Mouse (Mus musculus) splenic B cell, adult 2 months (primary cell): ENCODE measurements around the gene Grik1.

Source experiments
- DNase-seq: peaks from one replicate; pipeline ENCODE4 v3.0.0-alpha.2; 2011; ENCODE audit warnings: low read depth, low spot score
- H3K27me3 ChIP-seq: 2 replicates; pipeline ENCODE4 v1.6.1; 2012; ENCODE audit warnings: mild to moderate bottlenecking, low read length, moderate library complexity, mixed read lengths; ENCODE audit not compliant: control insufficient read depth, poor library complexity, insufficient read depth, severe bottlenecking
- H3K36me3 ChIP-seq: 2 replicates; pipeline ENCODE4 v1.6.1; 2012; ENCODE audit warnings: mild to moderate bottlenecking, low read length, moderate library complexity, mixed read lengths; ENCODE audit not compliant: control insufficient read depth, poor library complexity, insufficient read depth, severe bottlenecking

Grik1 gene

DNA sequence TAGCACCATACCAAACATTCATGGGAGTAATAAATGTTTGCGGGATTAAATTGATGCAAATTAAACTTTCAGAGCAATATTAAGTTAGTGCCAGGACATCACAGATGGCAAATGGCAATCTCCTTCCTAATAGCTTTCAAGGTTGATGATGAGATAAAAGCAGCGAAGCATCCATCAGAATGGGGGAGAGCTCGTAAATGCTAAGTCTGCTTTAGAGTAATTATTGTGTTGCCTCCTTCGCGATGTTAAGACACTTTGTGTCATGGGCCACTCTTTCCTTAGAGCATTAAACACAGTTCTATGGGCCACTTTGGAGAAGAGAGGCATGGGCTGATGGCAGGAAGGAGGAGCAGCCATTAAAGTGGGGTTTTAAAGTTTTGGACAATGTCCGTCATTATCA lies 86.1 kb downstream of the Grik1 start:
- Histone ChIP-seq H3K27me3 (no peaks in the 10 kb centered on the region), H3K36me3 (no peaks in the 10 kb centered on the region)
- no peak for DNase-seq

DNA sequence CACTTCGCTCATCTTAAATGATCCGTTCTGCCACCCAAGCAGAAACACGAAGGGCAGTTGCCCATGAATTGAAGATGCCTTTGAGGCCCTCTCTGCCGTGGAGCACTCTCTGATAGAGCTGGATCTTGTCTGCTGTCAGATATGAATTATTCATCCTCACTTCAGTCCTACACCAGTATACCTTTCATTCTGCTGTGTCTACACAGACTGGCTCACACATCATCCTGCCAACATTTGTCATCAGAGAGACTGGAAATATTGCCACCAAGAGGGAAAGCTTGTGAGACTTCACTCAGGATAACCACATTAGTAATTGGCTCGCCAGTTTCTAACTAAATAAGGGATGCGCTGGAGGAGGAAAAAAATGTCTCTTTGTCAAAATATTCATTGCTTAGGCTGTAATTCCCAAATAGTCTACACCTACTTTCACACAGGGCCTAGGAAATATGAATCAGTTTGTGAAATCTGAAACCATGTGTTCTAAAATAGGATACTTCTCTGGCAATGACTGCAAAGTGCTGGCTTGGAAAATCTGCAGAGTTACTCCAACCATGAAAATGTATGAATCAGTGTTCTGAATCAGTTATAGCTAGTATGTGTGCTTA lies 102.5 kb downstream of the Grik1 start:
- Histone ChIP-seq H3K36me3 (no peaks in the 10 kb centered on the region), H3K27me3 (no peaks in the 10 kb centered on the region)
- no peak for DNase-seq

- H3K27me3 ChIP-seq: no peaks in the 10 kb centered on the region
- no peaks in the 10 kb centered on the region for H3K36me3 ChIP-seq
- no peak for DNase-seq
These were observed 111.3 kb downstream of the Grik1 start for GRCm38 (mm10) chr16:88178813-88179212.

- Histone ChIP-seq H3K36me3 (no peaks in the 10 kb centered on the region), H3K27me3 (no peaks in the 10 kb centered on the region)
- no peak for DNase-seq
These were observed 112.7 kb downstream of the Grik1 start for GRCm38 (mm10) chr16:88177364-88177763.

GRCm38 (mm10) chr16:88174083-88174721 lies 115.9 kb downstream of the Grik1 start:
- no peaks in the 10 kb centered on the region for H3K27me3 ChIP-seq
- no peaks in the 10 kb centered on the region for H3K36me3 ChIP-seq
- DNase-seq: no peak

GRCm38 (mm10) chr16:88166547-88166946 lies 123.5 kb downstream of the Grik1 start:
- Histone ChIP-seq H3K27me3 (no peaks in the 10 kb centered on the region), H3K36me3 (no peaks in the 10 kb centered on the region)
- no peak for DNase-seq

- Histone ChIP-seq H3K36me3 (no peaks in the 10 kb centered on the region), H3K27me3 (no peaks in the 10 kb centered on the region)
- DNase-seq: no peak
These were observed 147.5 kb downstream of the Grik1 start for GRCm38 (mm10) chr16:88142574-88142973.

DNA sequence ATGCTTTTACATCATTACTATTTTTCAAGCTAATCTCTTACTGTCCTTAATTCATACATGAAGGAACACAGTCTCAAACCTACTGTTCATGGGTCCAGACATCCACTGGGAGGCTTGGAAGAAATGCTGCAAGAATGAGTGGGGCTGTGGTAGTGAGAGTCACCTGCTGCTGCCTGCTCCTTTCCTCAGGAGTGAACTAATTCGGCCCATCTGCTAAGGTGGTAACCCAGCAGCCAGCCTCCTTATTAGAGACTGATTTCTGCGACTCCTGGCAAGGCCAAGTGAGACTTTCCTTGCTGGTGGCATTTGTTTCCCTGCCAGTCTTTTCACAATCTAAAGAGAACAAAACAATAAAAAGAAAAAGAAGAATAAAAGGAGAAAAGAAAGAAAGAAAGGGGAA lies 147.9 kb downstream of the Grik1 start:
- DNase-seq: no peak
- Histone ChIP-seq H3K27me3 (no peaks in the 10 kb centered on the region), H3K36me3 (no peaks in the 10 kb centered on the region)

GRCm38 (mm10) chr16:88141594-88141993 lies 148.5 kb downstream of the Grik1 start:
- H3K27me3 ChIP-seq: no peaks in the 10 kb centered on the region
- no peaks in the 10 kb centered on the region for H3K36me3 ChIP-seq
- no peak for DNase-seq

GRCm38 (mm10) chr16:88138913-88139312 lies 151.2 kb downstream of the Grik1 start:
- no peaks in the 10 kb centered on the region for H3K27me3 ChIP-seq
- H3K36me3 ChIP-seq: no peaks in the 10 kb centered on the region
- DNase-seq: no peak

DNA sequence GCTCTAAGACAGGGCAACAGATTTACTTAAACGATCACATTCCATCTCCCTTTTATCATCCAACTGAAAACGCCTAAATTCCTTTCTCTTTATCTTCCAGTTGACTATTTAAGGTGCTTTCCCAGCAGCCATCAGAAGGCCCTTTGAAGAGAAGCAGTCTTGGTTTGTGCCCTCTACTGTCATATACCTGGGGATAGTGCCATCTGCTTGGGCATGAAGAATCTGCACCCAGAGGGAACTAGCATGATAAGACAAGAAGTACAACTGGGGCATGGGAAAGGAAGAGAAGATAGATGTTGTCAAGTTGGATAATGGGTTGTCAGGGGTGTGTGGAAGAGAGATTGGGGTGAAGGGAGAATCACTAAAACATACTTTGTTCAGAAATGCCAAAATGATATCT lies 157.1 kb downstream of the Grik1 start:
- Histone ChIP-seq H3K27me3 (no peaks in the 10 kb centered on the region), H3K36me3 (no peaks in the 10 kb centered on the region)
- no peak for DNase-seq

- no peaks in the 10 kb centered on the region for H3K36me3 ChIP-seq
- no peaks in the 10 kb centered on the region for H3K27me3 ChIP-seq
- DNase-seq: no peak
These were observed 159.0 kb downstream of the Grik1 start for GRCm38 (mm10) chr16:88131103-88131502.

DNA sequence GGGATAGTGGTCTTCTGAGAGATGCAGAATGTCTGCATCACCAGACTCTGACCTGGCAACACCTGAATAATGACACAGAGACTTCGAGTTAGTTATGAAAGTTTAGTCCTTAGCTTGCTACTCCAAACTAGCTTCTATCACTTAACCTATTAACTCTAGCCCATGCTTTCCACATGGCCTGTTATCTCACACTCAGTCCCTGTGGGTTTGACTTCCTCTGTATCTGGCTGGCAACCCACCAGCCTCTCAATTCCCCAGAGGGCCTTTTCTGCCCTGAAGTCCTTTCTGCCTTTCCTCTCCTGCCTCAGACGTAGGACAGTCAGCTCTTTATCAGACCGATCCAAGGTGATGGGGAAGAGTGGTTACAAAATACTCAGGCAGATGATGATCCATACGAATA lies 165.0 kb downstream of the Grik1 start:
- no peak for DNase-seq
- Histone ChIP-seq H3K27me3 (no peaks in the 10 kb centered on the region), H3K36me3 (no peaks in the 10 kb centered on the region)

GRCm38 (mm10) chr16:88112551-88113138 lies 177.4 kb downstream of the Grik1 start:
- H3K36me3 ChIP-seq: no peaks in the 10 kb centered on the region
- no peak for DNase-seq

GRCm38 (mm10) chr16:88111459-88111858 lies 178.6 kb downstream of the Grik1 start:
- H3K27me3 ChIP-seq: no peaks in the 10 kb centered on the region
- DNase-seq: no peak
- H3K36me3 ChIP-seq: no peaks in the 10 kb centered on the region

More at GRCm38 (mm10) chr16:88112551-88113138, 177.4 kb downstream of the Grik1 start:
- H3K27me3 ChIP-seq: no peaks in the 10 kb centered on the region
